Mouse (Mus musculus): ENCODE data around the gene Pogz. TPM values are rescaled to one million over a fixed set of nuclear protein-coding genes. Genes with fewer than 3 reads are reported as not detected.

The Pogz gene
- polyA plus RNA-seq, 1 experiment from 2014 or later, result 2.9 TPM

DNA sequence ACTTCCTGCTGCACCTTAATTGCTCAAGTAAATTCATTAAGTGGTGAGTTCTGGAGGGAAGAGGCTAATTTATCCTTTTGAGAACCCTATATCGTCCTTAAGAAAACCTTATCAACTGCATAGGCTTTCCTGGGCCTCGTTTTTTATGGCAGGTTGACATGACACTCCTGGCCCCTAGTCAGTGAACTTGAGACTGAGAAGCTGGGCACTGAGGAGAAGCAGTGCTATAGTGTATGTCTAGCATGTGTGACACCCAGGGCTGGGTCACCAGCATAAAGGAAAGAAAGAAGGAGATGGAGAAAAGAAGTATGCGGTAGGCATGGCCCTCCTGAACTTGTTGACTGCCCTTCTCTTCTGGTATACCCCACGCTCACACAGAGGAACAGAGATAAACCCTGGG, 23.3 kb upstream of the Pogz start:
- 66% methylated on average over 4 of the region's 4 CpGs for WGBS (ENCODE audit: insufficient replicate concordance)
- no peaks in the 10 kb centered on the region for H3K36me3 ChIP-seq (replicated peaks; ENCODE audit: insufficient read depth, low read length)
- no peak for ATAC-seq

DNA sequence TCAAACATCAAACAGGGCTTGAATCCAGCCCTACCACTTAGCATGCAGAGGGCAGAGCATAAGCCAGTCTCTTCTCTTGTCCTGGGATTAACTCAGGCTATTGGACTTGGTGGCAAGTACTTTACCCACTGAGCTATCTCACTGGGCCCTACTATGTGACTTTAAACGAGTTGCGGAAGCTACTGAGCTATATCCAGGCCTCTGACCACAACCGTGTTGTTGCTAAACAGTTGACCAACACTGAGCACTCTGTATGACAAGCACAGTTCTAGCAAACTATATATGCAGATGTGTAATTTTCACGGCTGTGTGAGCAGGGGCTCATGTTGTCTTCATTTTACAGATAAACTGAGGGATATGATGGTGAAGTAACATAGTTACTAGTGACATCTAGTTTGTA, 22.7 kb upstream of the Pogz start:
- Histone ChIP-seq H3K4me3 (ENCODE audit: low read depth, low read length) (no peak overlapping the region), H3K9me3 (ENCODE audit: low read length) (no peaks in the 10 kb centered on the region), H3K27ac (ENCODE audit: low read depth) (no peak overlapping the region), H3K4me2 (ENCODE audit: low read depth, low read length) (no peak overlapping the region), H3K9ac (replicated peaks) (no peak overlapping the region), H3K4me1 (ENCODE audit: insufficient read depth) (no peaks in the 10 kb centered on the region), H3K36me3 (replicated peaks; ENCODE audit: insufficient read depth, low read length) (no peaks in the 10 kb centered on the region), H3K27me3 (ENCODE audit: insufficient read depth, low read length) (no peaks in the 10 kb centered on the region)
- DNase-seq, result no peak
- no peak for ATAC-seq
- WGBS (ENCODE audit: insufficient replicate concordance), result 64% methylated on average over 4 of the region's 4 CpGs
- TF ChIP-seq CTCF (IDR thresholded peaks at IDR 0.05; ENCODE audit: low read depth) (no peak), EP300 (IDR thresholded peaks at IDR 0.05; ENCODE audit: low read depth) (no peak)

More for the DNA sequence above, 23.3 kb upstream of the Pogz start:
- no peak for TF ChIP-seq EP300 (IDR thresholded peaks at IDR 0.05; ENCODE audit: low read depth)
- TF ChIP-seq CTCF (IDR thresholded peaks at IDR 0.05; ENCODE audit: low read depth), result no peak
- H3K9ac ChIP-seq (replicated peaks), result no peak overlapping the region
- no peak overlapping the region for H3K4me2 ChIP-seq (ENCODE audit: low read depth, low read length)
- no peaks in the 10 kb centered on the region for H3K27me3 ChIP-seq (ENCODE audit: insufficient read depth, low read length)
- no peak overlapping the region for H3K4me3 ChIP-seq (ENCODE audit: low read depth, low read length)
- DNase-seq, result no peak
- no peaks in the 10 kb centered on the region for H3K9me3 ChIP-seq (ENCODE audit: low read length)
- H3K27ac ChIP-seq (ENCODE audit: low read depth), result no peak overlapping the region
- H3K4me1 ChIP-seq (ENCODE audit: insufficient read depth), result no peaks in the 10 kb centered on the region

DNA sequence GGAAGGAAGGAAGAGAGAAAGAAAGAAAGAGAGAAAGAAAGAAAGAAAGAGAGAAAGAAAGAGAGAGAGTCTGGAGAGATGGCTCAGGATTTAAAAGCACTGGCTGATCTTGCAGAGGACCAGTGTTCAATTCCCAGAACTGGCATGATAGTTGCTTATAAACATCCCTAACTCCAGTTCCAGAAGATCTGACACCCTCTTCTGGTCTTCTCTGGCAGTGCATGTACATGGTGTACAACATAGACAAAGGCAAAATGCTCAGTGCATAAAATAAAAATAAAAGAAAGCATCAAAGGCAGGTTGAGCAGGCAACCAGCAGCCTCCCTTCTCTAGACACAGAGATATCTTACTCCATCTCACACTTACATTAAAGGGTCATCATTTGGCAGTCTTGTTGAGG, 21.8 kb upstream of the Pogz start:
- Histone ChIP-seq H3K9me3 (ENCODE audit: low read length) (no peaks in the 10 kb centered on the region), H3K4me1 (ENCODE audit: insufficient read depth) (no peaks in the 10 kb centered on the region), H3K9ac (replicated peaks) (no peak overlapping the region), H3K27me3 (ENCODE audit: insufficient read depth, low read length) (no peaks in the 10 kb centered on the region), H3K4me2 (ENCODE audit: low read depth, low read length) (no peak overlapping the region), H3K4me3 (ENCODE audit: low read depth, low read length) (no peak overlapping the region), H3K27ac (ENCODE audit: low read depth) (no peak overlapping the region), H3K36me3 (replicated peaks; ENCODE audit: insufficient read depth, low read length) (no peaks in the 10 kb centered on the region)
- peak; percentile 26; the same call in 1 of the 2 replicates for TF ChIP-seq CTCF (IDR thresholded peaks at IDR 0.05; ENCODE audit: low read depth)
- no peak for TF ChIP-seq EP300 (IDR thresholded peaks at IDR 0.05; ENCODE audit: low read depth)
- no peak for ATAC-seq
- no peak for DNase-seq

DNA sequence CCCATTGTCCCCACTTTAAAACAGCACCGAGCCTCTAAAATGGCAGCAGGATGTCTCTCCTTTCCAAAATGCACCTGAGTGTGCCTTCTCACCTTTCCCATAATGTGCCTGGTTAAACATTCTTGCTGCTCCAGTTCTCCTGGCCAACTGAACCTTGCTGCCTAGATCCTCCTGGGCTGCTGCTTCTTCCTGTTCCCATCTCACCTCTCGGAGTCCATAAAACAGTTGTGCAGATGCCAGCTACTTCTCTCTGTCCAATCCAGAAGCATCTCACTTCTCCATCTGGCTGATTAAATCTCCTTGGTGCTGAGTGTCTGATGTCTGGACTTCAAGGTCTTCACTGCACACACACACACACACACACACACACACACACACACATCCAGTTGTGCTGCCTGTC, 19.6 kb upstream of the Pogz start:
- H3K36me3 ChIP-seq (replicated peaks; ENCODE audit: insufficient read depth, low read length), result no peaks in the 10 kb centered on the region
- H3K4me3 ChIP-seq (ENCODE audit: low read depth, low read length), result no peak overlapping the region
- DNase-seq (no peak), ATAC-seq (no peak)
- WGBS (ENCODE audit: insufficient replicate concordance), result 71% methylated on average over 2 of the region's 2 CpGs
- TF ChIP-seq EP300 (IDR thresholded peaks at IDR 0.05; ENCODE audit: low read depth), result no peak
- H3K9ac ChIP-seq (replicated peaks), result no peak overlapping the region
- no peak overlapping the region for H3K4me2 ChIP-seq (ENCODE audit: low read depth, low read length)
- H3K9me3 ChIP-seq (ENCODE audit: low read length), result no peaks in the 10 kb centered on the region
- no peak overlapping the region for H3K27ac ChIP-seq (ENCODE audit: low read depth)
- H3K4me1 ChIP-seq (ENCODE audit: insufficient read depth), result no peaks in the 10 kb centered on the region; the same call in 1 of the 2 replicates
- H3K27me3 ChIP-seq (ENCODE audit: insufficient read depth, low read length), result no peaks in the 10 kb centered on the region

DNA sequence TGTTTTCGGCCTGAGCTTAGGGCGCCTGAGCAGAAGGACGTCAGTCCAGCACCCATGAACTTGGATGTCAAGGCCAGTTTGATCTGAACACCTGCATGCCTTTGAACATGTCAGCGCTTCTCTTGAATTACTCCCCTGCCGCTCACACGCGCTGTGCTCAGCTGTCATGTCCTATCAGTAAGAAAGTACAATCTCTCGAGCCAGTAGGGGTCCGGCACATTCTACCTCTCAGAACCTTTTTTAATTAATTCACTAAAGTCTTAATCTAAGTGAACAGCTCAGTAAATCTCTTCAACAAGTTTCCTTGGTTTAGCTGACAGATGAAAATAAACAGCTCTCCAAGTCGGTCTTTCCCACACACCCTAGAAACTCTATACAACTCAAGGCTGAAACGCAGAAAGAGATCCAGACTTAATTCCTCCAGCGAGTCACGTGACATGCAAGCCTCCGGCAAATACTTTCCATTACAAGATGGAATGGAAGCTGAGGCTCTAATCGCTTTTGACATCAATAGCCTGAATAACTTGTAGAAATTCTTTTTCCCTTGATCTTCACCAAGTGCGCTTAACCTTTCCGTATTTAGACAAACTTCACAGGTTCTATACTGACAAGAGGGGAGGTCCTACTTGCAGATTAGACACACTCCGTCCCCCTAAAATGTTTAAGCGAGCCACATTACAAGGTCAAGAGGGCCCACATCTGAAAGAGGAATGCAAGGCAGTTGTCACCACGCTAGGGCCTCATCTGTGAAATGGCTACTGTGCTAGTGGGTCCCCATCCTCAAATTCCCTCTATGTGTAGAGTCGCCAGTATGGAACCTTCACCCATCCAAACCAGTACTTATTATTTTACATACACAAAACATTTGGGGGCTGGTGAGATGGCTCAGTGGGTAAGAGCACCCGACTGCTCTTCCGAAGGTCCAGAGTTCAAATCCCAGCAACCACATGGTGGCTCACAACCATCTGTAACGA, 17.6 kb upstream of the Pogz start:
- ATAC-seq (no peak), DNase-seq (no peak)
- H3K36me3 ChIP-seq (replicated peaks; ENCODE audit: insufficient read depth, low read length), result no peaks in the 10 kb centered on the region
- no peak overlapping the region for H3K9ac ChIP-seq (replicated peaks)
- no peak overlapping the region for H3K27ac ChIP-seq (ENCODE audit: low read depth)
- WGBS (ENCODE audit: insufficient replicate concordance), result 78% methylated on average over 24 of the region's 24 CpGs
- H3K4me1 ChIP-seq (ENCODE audit: insufficient read depth), result no peaks in the 10 kb centered on the region; the same call in 1 of the 2 replicates
- H3K9me3 ChIP-seq (ENCODE audit: low read length), result no peaks in the 10 kb centered on the region
- no peak overlapping the region for H3K4me3 ChIP-seq (ENCODE audit: low read depth, low read length)
- H3K27me3 ChIP-seq (ENCODE audit: insufficient read depth, low read length), result no peaks in the 10 kb centered on the region
- TF ChIP-seq EP300 (IDR thresholded peaks at IDR 0.05; ENCODE audit: low read depth), result no peak
- TF ChIP-seq CTCF (IDR thresholded peaks at IDR 0.05; ENCODE audit: low read depth), result no peak
- H3K4me2 ChIP-seq (ENCODE audit: low read depth, low read length), result no peak overlapping the region

DNA sequence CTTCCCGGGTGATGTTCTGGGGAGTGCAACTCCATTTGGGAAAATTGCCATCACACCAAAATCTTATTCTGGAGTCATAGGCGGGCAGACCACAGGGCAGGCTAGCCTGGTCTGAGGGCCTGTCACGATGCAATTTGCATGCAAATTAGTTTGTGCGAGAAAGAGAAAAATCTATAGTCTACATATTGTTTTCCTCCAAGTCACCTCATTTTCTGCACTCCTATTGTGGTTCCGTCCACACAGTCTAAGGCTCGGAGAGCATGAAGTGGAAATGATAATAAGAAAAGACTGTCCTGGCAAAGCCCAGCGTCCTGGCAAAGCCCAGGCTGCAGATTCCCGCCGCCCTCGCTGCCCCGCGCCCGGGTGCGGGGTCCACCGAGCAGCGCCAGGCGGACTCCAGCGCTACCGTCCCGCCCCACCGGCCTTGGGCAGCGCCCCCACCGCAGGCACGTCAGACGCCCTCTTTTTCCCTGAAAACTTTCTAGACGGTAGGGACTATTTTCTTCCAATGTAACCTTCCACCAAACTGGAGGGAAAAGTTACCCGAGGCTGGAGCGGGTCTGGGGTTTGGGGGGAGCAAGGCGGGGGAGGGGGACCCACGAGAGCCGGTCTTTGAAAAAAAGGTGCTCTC, 16.2 kb upstream of the Pogz start:
- Histone ChIP-seq H3K4me2 (ENCODE audit: low read depth, low read length) (peak overlapping the region; percentile 88), H3K9ac (replicated peaks) (peak overlapping the region; percentile 81), H3K9me3 (ENCODE audit: low read length) (no peaks in the 10 kb centered on the region), H3K36me3 (replicated peaks; ENCODE audit: insufficient read depth, low read length) (no peaks in the 10 kb centered on the region), H3K27me3 (ENCODE audit: insufficient read depth, low read length) (no peaks in the 10 kb centered on the region), H3K4me1 (ENCODE audit: insufficient read depth) (no peaks in the 10 kb centered on the region; the same call in 1 of the 2 replicates), H3K4me3 (ENCODE audit: low read depth, low read length) (peak overlapping the region; percentile 67), H3K27ac (ENCODE audit: low read depth) (peak overlapping the region; percentile 68)
- DNase-seq (peak; percentile 46), ATAC-seq (peak; percentile 23; the same call in 1 of the 2 replicates)
- WGBS (ENCODE audit: insufficient replicate concordance), result 8% methylated on average over 31 of the region's 31 CpGs
- no peak for TF ChIP-seq EP300 (IDR thresholded peaks at IDR 0.05; ENCODE audit: low read depth)
- no peak for TF ChIP-seq CTCF (IDR thresholded peaks at IDR 0.05; ENCODE audit: low read depth)
